Mouse (Mus musculus) spleen, adult 2 months (tissue): Measurements from ENCODE around the gene Ccdc125. TPM values are rescaled to one million over a fixed set of nuclear protein-coding genes. Genes with fewer than 3 reads are reported as not detected.
A peak's percentile ranks its signal among the peaks of the same experiment; 100 is the strongest.
"Not testable (repeated sequence)": the region's sequence is repeated elsewhere in the genome, so short reads cannot be mapped to it uniquely, and the experiment has no call there.

ENCODE experiments used
- DNase-seq, 2 experiments: peaks; one replicate each; pipeline versions ENCODE4 v3.0.0 to v3.0.0-alpha.2; 2012 to 2021; ENCODE audit warnings: low spot score in 2 of 2, low read depth in 1 of 2
- H3K27ac ChIP-seq: fragments of 200-500 bp; 2 replicates; pipeline ENCODE4 v1.5.1; 2012; ENCODE audit warnings: low read length, inconsistent platforms; ENCODE audit not compliant: insufficient read depth
- H3K27me3 ChIP-seq: fragments of 200-500 bp; 2 replicates; pipeline ENCODE4 v1.6.1; 2012; ENCODE audit warnings: mild to moderate bottlenecking, moderate library complexity, low read length, inconsistent platforms; ENCODE audit not compliant: control insufficient read depth, insufficient read depth
- H3K36me3 ChIP-seq: fragments of 200-500 bp; 2 replicates; pipeline ENCODE4 v1.6.1; 2012; ENCODE audit warnings: mild to moderate bottlenecking, low read length, inconsistent platforms; ENCODE audit not compliant: control insufficient read depth, insufficient read depth
- H3K4me1 ChIP-seq: fragments of 200-500 bp; 2 replicates; pipeline ENCODE4 v1.6.1; 2011; ENCODE audit warnings: inconsistent platforms; ENCODE audit not compliant: control insufficient read depth, insufficient read depth, insufficient read length
- H3K4me3 ChIP-seq: fragments of 200-500 bp; 2 replicates; pipeline ENCODE4 v1.5.1; 2011; ENCODE audit warnings: mild to moderate bottlenecking, inconsistent platforms; ENCODE audit not compliant: insufficient read depth, insufficient read length; ENCODE audit errors: extremely low read depth
- CTCF ChIP-seq: fragments of 200-500 bp; IDR thresholded peaks from 2 replicates; pipeline ENCODE4 v1.5.1; 2011; ENCODE audit warnings: mild to moderate bottlenecking, inconsistent platforms; ENCODE audit not compliant: insufficient read depth, insufficient read length, insufficient replicate concordance; ENCODE audit errors: extremely low read depth
- POLR2A ChIP-seq: fragments of 200-500 bp; IDR thresholded peaks from 2 replicates; pipeline ENCODE4 v1.6.1; 2011; ENCODE audit warnings: low read depth, low read length, inconsistent platforms
- WGBS: fragments of 180-500 bp; shearing (Covaris S2); methylation state at CpG from one replicate; pipeline ENCODE4 v1.1.7; 2018; 5-methylcytosine and 5-hydroxymethylcytosine counted together
- polyA plus RNA-seq: library from polyadenylated mRNA; depleted of rRNA; stranded (reverse); fragments of >200 nt; gene quantifications from 2 replicates; pipeline ENCODE4 v1.2.3, GENCODE M21; 2012; rRNA removed

The Ccdc125 gene
- polyA plus RNA-seq, 1 experiment, result 2.9 TPM

DNA sequence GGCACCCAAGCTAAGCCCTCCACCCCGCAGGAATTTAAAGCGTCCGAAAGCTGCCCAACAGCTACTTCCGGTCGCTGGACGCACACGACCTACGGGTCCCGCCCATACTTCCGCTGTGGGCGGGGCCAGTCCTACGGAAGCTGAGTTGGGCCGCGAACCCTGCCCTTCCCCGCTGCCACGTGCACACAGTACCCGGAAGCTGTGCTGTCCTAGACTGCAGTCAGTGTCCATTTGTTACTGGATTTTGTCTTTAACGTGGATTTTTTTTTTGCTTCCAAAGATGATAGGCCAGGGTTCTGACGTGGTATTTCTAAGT is 61.3 kb downstream of the Ccdc125 start, which contains the start of gene Cdk7:
Cdk7 (minus strand) TSS at position 79 of the 316 bp plus-strand sequence.
- TF ChIP-seq POLR2A (peak; percentile 21), CTCF (no peak)
- 0% methylated on average over 19 of the region's 19 CpGs for WGBS
- no peaks in the 10 kb centered on the region for H3K27me3 ChIP-seq
- peak; percentile 85 to 91 for DNase-seq
- H3K36me3 ChIP-seq, result peaks cover 6% of the 10 kb centered on the region; the same call in 1 of the 2 replicates
- peak within 1 kb of the TSS; percentile 91 for H3K4me3 ChIP-seq
- H3K27ac ChIP-seq, result peak within 1 kb of the TSS; percentile 56
- peaks cover 6% of the 10 kb centered on the region for H3K4me1 ChIP-seq

DNA sequence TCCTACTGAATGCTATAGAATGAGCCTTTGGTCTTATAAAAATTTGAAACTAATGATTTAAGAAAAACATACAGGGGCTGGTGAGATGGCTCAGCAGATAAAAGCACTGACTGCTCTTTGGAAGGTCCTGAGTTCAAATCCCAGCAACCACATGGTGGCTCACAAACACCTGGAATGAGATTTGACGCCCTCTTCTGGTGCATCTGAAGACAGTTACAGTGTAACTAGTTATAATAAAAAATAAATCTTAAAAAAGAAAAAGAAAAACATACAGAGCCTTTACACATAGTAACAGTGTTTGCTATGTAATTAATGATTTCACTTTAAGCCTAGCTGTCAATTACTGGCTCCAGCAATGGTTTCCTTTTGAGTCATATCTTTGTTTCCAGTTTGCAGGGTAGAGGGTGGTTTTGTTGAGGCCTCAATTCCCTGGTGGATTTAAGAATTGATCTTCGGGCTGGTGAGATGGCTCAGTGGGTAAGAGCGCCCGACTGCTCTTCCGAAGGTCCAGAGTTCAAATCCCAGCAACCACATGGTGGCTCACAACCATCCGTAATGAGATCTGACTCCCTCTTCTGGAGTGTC is 62.0 kb downstream of the Ccdc125 start:
- H3K27me3 ChIP-seq, H3K4me1 ChIP-seq, H3K27ac ChIP-seq, DNase-seq, H3K4me3 ChIP-seq, H3K36me3 ChIP-seq: not testable (repeated sequence)
- WGBS, result 90% methylated on average over 6 of the region's 6 CpGs

DNA sequence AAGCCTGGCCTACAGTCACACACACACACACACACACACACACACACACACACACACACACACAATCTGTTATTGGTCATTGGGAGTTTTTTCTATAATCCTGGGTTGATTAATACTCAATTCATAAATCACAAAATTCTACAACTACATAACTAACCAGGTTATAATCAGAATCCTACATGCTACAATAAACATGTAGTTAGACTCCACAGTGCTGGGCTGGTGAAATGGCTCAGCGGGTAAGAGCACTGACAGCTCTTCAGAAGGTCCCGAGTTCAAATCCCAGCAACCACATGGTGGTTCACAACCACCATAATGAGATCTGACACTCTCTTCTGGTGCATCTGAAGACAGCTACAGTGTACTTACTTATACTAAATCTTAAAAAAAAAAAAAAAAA is 63.2 kb downstream of the Ccdc125 start:
- H3K36me3 ChIP-seq, result peaks cover 6% of the 10 kb centered on the region
- no peak for DNase-seq
- 92% methylated on average over 2 of the region's 2 CpGs for WGBS
- H3K4me3 ChIP-seq, result no peak overlapping the region
- H3K4me1 ChIP-seq, result peaks cover 6% of the 10 kb centered on the region
- no peaks in the 10 kb centered on the region for H3K27me3 ChIP-seq
- TF ChIP-seq POLR2A (no peak), CTCF (no peak)
- no peak overlapping the region for H3K27ac ChIP-seq

DNA sequence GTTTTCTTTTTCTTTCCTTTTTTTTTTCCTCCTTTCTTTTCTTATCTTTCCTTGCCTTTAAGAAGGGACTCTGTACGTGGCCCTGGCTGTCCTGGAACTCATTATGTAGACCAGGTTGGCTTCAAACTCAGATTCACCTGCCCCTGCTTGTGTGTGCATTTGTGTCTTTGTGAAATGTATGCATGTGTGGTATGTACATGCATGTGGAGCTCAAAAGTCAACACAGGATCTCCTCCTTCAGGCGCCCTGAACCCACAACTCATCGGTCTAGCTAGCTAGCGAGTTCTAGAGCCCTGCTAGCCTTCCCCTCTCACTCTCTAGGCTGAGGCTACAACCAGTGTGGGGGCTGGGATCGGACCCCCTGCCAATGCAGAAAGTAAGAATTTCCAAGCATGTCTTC is 73.3 kb downstream of the Ccdc125 start:
- no peak for DNase-seq
- WGBS, result 94% methylated on average over 5 of the region's 5 CpGs
- Histone ChIP-seq H3K4me1 (peaks cover 5% of the 10 kb centered on the region; the same call in 1 of the 2 replicates), H3K4me3 (no peak overlapping the region), H3K36me3 (peaks cover 5% of the 10 kb centered on the region; the same call in 1 of the 2 replicates), H3K27ac (no peak overlapping the region), H3K27me3 (no peaks in the 10 kb centered on the region)
- TF ChIP-seq CTCF (no peak), POLR2A (no peak)

DNA sequence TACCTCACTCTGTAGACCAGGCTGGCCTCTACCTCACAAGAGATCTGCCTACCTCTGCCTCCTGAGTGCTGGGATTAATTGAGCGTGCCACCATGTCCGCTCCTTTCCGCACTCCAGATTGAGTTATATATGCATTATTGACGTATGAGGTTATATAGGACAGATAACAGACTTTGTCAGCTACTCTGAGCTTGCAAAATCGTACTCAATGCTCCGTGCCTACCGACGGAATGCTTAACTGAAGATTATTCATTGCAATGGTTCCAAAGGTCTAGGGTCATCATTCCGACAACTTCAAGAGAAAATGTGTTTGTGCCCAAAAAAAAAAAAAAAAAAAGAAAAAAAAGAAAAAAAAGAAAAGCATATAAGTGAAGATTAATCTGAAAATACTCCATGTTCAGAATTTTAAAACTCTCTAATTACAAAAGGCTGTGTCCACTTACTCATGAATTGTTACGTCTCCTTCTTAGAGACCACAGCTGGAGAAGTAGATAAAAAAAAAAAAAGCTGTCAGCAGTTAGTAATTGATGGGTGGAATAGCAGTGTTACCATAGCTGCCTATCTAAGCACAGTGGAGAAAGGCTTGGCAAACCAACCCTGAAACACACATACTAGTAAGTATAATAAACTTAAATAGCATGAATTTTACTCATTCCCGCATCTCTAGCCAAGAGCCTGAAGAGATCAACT is 74.0 kb downstream of the Ccdc125 start:
- peak overlapping the region; percentile 71; the same call in 1 of the 2 replicates for H3K27ac ChIP-seq
- TF ChIP-seq CTCF, result no peak
- H3K4me3 ChIP-seq, result peak overlapping the region; percentile 69
- 79% methylated on average over 11 of the region's 11 CpGs for WGBS
- DNase-seq, result no peak
- H3K36me3 ChIP-seq, result peaks cover 3% of the 10 kb centered on the region; the same call in 1 of the 2 replicates
- peaks cover 5% of the 10 kb centered on the region; the same call in 1 of the 2 replicates for H3K4me1 ChIP-seq
- H3K27me3 ChIP-seq, result no peaks in the 10 kb centered on the region

DNA sequence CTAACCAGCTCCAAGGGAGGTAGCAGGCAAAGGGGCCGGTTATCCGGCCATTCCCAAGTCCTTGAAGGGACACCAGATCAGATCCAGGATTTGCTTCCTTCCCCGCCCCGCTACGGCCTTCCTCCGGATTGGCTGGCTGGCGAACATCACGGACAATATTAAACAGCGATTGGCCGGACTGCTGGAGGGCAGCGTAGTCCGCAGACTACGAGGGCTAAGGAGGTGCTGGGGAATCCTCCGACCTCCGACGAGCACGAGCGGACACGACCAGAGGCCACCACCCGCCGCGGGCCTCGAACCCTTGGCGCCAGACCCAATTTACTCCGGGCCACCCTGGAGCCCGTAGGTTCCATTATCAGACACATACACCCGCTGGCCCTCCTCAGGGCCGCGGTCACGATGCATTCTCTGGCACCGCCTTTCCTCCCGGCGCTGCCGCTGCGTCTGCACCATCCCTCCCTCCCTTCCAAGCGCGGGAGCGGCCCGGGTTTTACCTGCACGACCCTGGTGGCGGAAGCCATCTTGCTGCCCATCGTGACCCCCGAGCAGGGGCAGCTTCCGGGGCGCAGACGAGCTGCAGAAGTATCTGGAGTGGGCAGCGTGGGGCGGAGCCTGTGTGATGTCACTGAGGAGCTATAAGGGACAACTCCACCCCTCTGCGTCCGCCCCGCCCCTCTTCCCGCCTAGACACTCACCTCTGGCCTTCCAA is 74.7 kb downstream of the Ccdc125 start, which contains the start of gene Mrps36:
Mrps36 (minus strand) TSS at position 624 of the 709 bp plus-strand sequence.
- H3K27ac ChIP-seq, result peak within 1 kb of the TSS; percentile 71
- WGBS, result under 1% methylated on average over 52 of the region's 52 CpGs
- peak; percentile 67 for TF ChIP-seq POLR2A
- no peak for TF ChIP-seq CTCF
- H3K27me3 ChIP-seq, result no peaks in the 10 kb centered on the region
- DNase-seq, result peak; percentile 75 to 94
- peaks cover 5% of the 10 kb centered on the region; the same call in 1 of the 2 replicates for H3K4me1 ChIP-seq
- peak within 1 kb of the TSS; percentile 69 for H3K4me3 ChIP-seq
- no peaks in the 10 kb centered on the region; the same call in 1 of the 2 replicates for H3K36me3 ChIP-seq

DNA sequence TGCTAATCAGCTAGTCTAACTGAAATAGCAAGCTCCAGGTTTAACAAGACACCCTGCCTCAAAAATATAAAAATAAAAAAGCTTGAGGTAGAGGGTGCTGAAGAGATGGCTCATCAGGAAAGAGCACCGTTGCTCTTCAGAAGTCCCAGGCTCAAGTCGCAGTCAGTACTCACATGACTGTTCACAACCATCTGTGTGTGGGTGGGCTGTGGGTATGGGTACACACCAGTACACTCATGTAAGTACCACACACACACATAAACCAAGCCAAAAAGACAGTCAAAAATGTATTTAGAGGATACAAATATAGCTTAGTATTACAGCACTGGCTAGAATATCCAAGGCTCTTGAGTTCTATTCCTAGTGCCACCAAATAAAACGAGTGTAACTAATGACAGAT is 76.6 kb downstream of the Ccdc125 start:
- TF ChIP-seq CTCF (no peak), POLR2A (no peak)
- Histone ChIP-seq H3K27me3 (no peaks in the 10 kb centered on the region), H3K27ac (no peak overlapping the region), H3K36me3 (no peaks in the 10 kb centered on the region), H3K4me3 (no peak overlapping the region), H3K4me1 (peaks cover 5% of the 10 kb centered on the region; the same call in 1 of the 2 replicates)
- no peak for DNase-seq
- WGBS, result 90% methylated on average over 3 of the region's 3 CpGs

Other genes with a start within 250 kb of the Ccdc125 start
- 0.41 and 0.42 TPM in 2 replicates for gene Naip1, start 216.8 kb upstream of the Ccdc125 start, polyA plus RNA-seq
- gene Gtf2h2, start 177.1 kb upstream of the Ccdc125 start, polyA plus RNA-seq, result 16.7 and 17.0 TPM in 2 replicates
- gene Ocln, start 117.0 kb upstream of the Ccdc125 start, polyA plus RNA-seq, result 0.07 and 0.09 TPM in 2 replicates
- 4.5 and 5.3 TPM in 2 replicates for gene Marveld2, start 52.7 kb upstream of the Ccdc125 start, polyA plus RNA-seq
- 15.5 and 19.3 TPM in 2 replicates for gene Ak6, start 18.7 kb upstream of the Ccdc125 start, polyA plus RNA-seq
- 2.7 and 2.8 TPM in 2 replicates for gene Rad17, start 18.7 kb upstream of the Ccdc125 start, polyA plus RNA-seq
- gene Taf9, start 18.1 kb upstream of the Ccdc125 start, polyA plus RNA-seq, result 2.3 and 2.9 TPM in 2 replicates
- gene Cdk7, start 61.2 kb downstream of the Ccdc125 start, polyA plus RNA-seq, result 7.2 and 7.4 TPM in 2 replicates
- 13.0 and 16.7 TPM in 2 replicates for gene Mrps36, start 74.9 kb downstream of the Ccdc125 start, polyA plus RNA-seq
- gene Cenph, start 106.2 kb downstream of the Ccdc125 start, polyA plus RNA-seq, result 0.90 and 1.0 TPM in 2 replicates
- 7.7 and 8.5 TPM in 2 replicates for gene Ccnb1, start 116.9 kb downstream of the Ccdc125 start, polyA plus RNA-seq
- gene Slc30a5, start 163.7 kb downstream of the Ccdc125 start, polyA plus RNA-seq, result 20.6 and 24.0 TPM in 2 replicates